Mouse (Mus musculus) retina, postnatal 7 days (tissue): ENCODE results near the gene Atp11a.
A peak's percentile ranks its signal among the peaks of the same experiment; 100 is the strongest.

Experiments used
- DNase-seq: peaks from one replicate; pipeline ENCODE4 v3.0.0-alpha.2; 2012; ENCODE audit warnings: low read depth, low spot score

The Atp11a gene

GRCm38 (mm10) chr8:12811231-12811630, 54.4 kb downstream of the Atp11a start:
- DNase-seq, result peak; percentile 14

- DNase-seq, result no peak
Measured at GRCm38 (mm10) chr8:12816412-12816811, 59.6 kb downstream of the Atp11a start.

DNA sequence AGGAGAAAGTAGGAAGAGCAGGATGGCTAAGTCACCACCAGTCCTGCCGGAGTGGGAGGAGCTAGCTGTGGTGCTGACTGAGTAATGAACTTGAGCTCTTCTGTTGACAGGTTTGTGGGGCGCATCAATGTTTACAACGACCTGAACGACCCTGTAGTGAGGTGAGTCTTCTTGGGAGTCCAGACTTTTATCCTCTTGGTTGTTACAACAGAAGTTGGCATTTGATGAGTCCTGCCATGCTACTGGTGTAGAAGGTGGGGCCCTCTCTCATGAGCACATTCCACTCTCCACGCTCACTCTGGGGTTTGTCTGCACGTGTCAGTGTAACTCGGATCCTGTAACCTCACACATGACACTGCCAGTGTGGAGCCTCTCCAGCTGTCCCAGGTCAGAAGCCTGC, 66.1 kb downstream of the Atp11a start:
- DNase-seq, result no peak

DNA sequence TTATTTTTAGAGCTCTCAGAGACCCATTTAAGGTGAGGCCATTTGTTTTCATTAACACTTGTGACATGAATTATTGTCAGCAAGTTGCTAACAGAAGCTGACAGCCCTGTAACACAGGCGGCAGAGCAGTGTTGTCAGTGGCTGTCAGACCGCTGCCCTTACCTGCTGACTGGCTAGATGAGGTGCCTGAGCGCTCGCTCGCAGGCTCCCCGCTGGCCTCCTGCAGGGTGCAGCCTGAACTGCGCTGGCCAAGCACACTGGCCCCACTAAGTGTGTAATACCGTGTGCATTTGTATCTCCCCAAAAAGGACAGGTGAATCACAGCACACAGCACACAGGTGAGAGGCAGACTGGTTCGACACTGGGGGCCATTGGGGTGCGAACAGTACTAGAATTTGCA, 67.7 kb downstream of the Atp11a start:
- no peak for DNase-seq

DNA sequence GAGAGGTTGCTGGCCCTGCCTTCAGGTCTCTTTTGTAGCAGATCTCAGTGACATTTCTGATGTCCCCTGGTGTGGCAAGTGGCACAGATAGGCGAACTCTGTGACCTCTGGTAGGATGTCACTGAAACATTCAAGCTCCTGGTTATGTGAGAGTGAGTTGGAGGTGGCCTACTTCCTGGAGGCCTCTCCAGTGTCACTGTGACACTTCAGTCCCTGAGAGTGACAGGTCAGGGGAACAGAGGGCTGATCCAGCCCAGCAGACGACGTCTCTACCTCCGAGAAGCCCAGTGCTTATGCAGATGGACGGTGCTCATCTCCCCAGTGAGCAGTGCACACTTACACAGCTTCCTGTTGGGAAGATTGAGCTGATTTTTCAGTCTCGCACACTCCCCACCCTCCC, 68.4 kb downstream of the Atp11a start:
- DNase-seq, result no peak

GRCm38 (mm10) chr8:12825686-12826237, 68.9 kb downstream of the Atp11a start:
- no peak for DNase-seq

- no peak for DNase-seq
Measured at GRCm38 (mm10) chr8:12827124-12827523, 70.3 kb downstream of the Atp11a start.

DNA sequence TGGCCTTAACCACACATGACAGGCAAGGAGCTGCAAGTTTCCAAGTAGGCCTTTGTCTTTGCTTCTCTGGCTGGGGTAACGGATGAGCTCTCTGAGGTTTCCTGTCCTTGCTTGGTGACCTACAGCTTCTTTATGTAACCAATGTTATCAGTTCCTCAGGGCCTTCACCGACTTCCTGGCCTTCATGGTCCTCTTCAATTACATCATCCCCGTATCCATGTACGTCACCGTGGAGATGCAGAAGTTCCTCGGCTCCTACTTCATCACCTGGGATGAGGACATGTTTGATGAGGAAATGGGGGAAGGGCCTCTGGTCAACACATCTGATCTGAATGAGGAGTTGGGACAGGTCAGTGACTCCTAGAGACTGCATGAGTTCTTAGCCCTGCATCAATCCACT, 71.5 kb downstream of the Atp11a start:
- no peak for DNase-seq

- no peak for DNase-seq
Measured at GRCm38 (mm10) chr8:12829381-12829780, 72.6 kb downstream of the Atp11a start.

- DNase-seq, result no peak
Measured at GRCm38 (mm10) chr8:12831659-12832589, 75.1 kb downstream of the Atp11a start.

GRCm38 (mm10) chr8:12833616-12834015, 76.8 kb downstream of the Atp11a start:
- DNase-seq, result no peak

- no peak for DNase-seq
Measured at GRCm38 (mm10) chr8:12840834-12841233, 84.0 kb downstream of the Atp11a start.

GRCm38 (mm10) chr8:12842342-12842995, 85.7 kb downstream of the Atp11a start:
- DNase-seq, result no peak

DNA sequence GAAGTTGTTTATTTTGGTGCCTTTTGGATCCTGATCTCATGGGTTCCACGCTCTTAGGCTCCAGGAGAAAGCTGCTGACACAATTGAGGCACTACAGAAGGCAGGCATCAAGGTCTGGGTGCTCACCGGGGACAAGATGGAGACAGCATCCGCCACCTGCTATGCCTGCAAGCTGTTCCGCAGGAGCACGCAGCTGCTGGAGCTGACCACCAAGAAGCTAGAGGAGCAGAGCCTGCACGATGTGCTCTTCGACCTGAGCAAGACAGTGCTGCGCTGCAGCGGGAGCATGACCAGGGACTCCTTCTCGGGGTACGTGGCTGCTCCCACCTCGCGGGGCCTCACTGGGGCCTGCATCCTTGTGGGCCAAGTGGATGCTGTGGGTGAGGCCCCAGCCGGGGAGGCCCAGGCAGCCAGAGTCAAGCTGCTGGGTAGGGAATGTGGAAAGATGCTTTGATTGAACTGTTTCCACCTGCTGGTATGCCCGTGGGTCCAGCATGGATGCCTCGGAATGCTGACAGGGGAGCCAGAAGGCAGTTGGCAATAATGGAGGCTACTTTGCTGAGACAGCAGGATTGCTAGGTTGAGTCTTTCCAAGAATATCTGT, 87.6 kb downstream of the Atp11a start:
- DNase-seq, result no peak

DNA sequence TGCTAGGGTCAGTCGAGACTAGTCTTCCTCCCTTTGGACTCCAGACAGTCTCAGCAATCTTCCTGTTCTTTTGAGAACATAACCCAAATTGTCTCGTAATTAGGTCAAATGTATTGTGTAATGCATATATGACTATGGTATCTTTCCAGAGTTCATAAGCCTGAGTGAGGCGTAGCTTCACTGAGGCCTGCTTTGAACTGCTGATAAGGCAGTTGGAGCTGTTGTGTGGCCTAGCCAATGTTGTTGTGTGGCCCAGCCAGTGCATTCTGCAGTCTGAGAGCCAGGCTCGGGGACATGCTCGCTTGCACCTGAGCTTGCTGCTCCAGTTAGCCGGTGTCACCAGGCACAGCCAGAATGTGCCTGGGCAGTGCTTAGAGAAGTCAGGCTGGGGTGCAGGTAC, 89.6 kb downstream of the Atp11a start:
- DNase-seq, result no peak

DNA sequence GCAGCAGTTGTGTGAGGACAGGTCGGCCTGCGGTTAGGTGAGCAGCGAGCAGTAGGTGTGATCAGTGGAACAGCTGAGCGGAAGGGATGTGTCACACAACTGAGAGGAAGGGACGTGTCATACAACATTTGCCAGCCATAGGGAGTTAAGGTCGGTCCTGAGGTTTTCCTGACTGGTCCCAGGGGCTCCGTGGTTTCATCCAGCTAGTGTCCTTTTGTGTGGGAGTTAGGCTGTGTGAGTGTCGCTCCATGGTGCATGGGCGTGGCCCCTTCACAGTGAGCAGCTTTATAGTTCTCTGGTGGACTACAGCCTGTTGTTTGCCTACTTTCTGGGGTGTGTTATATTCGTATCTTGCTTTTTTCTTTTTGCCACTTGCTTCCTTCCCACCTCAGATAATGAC, 94.4 kb downstream of the Atp11a start:
- no peak for DNase-seq

GRCm38 (mm10) chr8:12856038-12856437, 99.2 kb downstream of the Atp11a start:
- no peak for DNase-seq

DNA sequence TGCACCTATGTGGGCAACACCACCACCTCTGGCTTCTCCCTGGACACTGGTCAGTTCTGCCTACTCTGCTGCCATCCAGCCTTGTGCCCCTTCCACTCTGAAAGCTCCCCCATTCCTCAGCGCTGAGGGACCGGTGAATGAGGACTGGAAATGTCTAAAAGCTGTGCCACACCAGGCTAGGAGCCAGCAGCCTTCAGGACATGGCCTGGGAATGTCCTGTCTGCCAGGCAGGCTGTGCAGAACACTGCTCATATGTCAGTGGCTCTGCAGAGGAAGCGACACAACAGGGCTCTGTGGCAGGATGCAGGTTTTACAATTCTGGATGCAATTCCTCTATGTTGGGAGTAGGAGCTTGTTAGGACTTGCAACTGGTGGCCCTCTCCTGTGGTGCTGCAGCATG, 106.2 kb downstream of the Atp11a start:
- DNase-seq, result no peak

- no peak for DNase-seq
Measured at GRCm38 (mm10) chr8:12863608-12864007, 106.8 kb downstream of the Atp11a start.

GRCm38 (mm10) chr8:12865790-12866189, 109.0 kb downstream of the Atp11a start:
- DNase-seq, result no peak

DNA sequence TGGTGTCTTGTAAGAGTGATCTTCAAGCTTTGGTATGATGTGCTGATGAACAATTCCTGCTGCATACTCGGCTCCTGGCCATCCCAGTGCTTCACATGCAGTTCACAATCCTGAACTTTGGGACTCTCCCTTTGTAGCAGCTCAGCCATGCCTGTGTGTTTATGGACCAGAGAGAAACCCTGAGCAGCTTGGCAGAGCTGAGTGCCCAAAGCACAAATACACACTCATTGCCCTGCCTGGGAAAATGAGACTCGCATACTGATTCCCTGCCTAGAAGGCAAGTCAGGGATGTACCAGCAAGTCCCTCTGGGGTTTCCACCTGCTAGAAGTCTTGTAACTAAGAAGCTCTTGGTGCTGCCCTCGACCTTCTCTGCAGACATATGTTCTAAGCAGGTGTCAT, 112.8 kb downstream of the Atp11a start:
- DNase-seq, result no peak

- no peak for DNase-seq
Measured at GRCm38 (mm10) chr8:12870656-12871055, 113.8 kb downstream of the Atp11a start.
